Mouse (Mus musculus) hindbrain, embryonic 16.5 days (tissue): Measurements from ENCODE around the gene Skida1. TPM values are rescaled to one million over a fixed set of nuclear protein-coding genes. Genes with fewer than 3 reads are reported as not detected.

Experiments
- ATAC-seq: fragments of 200-750 bp; cut with Nextera tagmentation; 2 replicates; pipeline ENCODE4 v1.8.0; 2017; ENCODE audit warnings: moderate TSS enrichment, moderate library complexity
- H3K27ac ChIP-seq: fragments of 300-500 bp; sonication (generic); 2 replicates; pipeline ENCODE4 v1.5.1; 2014; ENCODE audit warnings: low read depth, mild to moderate bottlenecking, control low read depth, low read length, moderate library complexity
- H3K27me3 ChIP-seq: fragments of 300-500 bp; sonication (generic); replicated peaks from 2 replicates; pipeline ENCODE4 v1.6.1; 2014; ENCODE audit warnings: low read length; ENCODE audit not compliant: control insufficient read depth, insufficient read depth
- H3K36me3 ChIP-seq: fragments of 300-500 bp; sonication (generic); 2 replicates; pipeline ENCODE4 v1.6.1; 2014; ENCODE audit warnings: mild to moderate bottlenecking, low read length, moderate library complexity, mixed read lengths; ENCODE audit not compliant: control insufficient read depth, insufficient read depth
- H3K4me1 ChIP-seq: fragments of 300-500 bp; sonication (generic); 2 replicates; pipeline ENCODE4 v1.6.1; 2014; ENCODE audit warnings: low read depth, low read length; ENCODE audit not compliant: control insufficient read depth, insufficient read depth
- H3K4me2 ChIP-seq: fragments of 300-500 bp; sonication (generic); 2 replicates; pipeline ENCODE4 v1.6.1; 2014; ENCODE audit warnings: mild to moderate bottlenecking, low read length, control low read depth, moderate library complexity
- H3K4me3 ChIP-seq: fragments of 300-500 bp; sonication (generic); 2 replicates; pipeline ENCODE4 v1.5.1; 2014; ENCODE audit warnings: mild to moderate bottlenecking, low read length, control low read depth, moderate library complexity
- H3K9ac ChIP-seq: fragments of 300-500 bp; sonication (generic); 2 replicates; pipeline ENCODE4 v1.6.1; 2014; ENCODE audit warnings: low read depth, mild to moderate bottlenecking, control low read depth, low read length, moderate library complexity
- H3K9me3 ChIP-seq: fragments of 300-500 bp; sonication (generic); 2 replicates; pipeline ENCODE4 v1.6.1; 2014; ENCODE audit warnings: mild to moderate bottlenecking, low read length, moderate library complexity; ENCODE audit not compliant: control insufficient read depth
- WGBS: fragments of 180-500 bp; shearing (Covaris S2); extraction: QIAGEN DNeasy Blood & Tissue Kit; methylation state at CpG from one replicate; pipeline ENCODE4 v1.1.7; 2014; 5-methylcytosine and 5-hydroxymethylcytosine counted together
- polyA plus RNA-seq: library from polyadenylated mRNA; unstranded; fragments of >200 nt; fragmentation: Nextera tagmentation; extraction: Ambion mirVana; gene quantifications from 2 replicates; pipeline ENCODE4 v1.2.1, GENCODE M21; 2015

Skida1 gene
- polyA plus RNA-seq, 1 experiment from 2014 or later = 4.4 TPM

DNA sequence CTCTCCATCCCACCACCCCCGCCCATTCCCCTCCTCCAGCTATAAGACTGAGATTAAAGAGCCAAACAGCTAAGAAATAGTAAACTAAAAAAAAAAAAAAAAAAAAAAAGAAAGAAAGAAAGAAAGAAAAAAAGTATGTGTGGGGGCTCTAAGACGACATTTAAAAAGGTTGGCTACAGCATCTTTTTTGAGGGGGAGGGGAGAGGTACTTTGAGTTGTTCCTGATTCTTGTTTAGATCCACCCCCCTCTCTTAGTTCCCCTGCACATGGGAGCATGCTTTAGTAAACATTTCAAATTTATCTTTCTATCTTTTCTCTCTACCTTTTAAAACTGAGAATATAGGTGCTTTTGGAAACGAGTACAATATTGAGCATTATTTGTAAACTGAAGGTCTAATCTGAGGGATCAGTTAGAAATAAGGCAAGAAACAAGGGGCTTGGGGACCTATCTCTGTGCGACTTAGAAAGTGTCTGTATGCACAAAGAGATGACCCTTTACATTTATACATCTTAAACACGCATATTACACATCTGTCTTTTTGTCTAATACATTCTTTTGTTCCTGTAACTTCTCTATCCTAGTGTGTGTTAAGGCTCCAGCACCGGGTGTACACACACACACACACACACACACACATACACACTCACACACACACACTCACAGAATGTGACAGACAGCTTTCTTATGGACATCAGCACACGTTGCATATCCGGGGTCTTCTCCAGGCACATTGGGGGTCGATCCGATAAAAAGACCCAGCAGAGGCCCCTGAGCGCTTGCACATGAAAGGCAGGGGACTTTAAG is 2.4 kb upstream of the Skida1 start:
- H3K9me3 ChIP-seq = no peaks in the 10 kb centered on the region
- no peaks in the 10 kb centered on the region for H3K36me3 ChIP-seq
- 21% methylated on average over 11 of the region's 11 CpGs for WGBS
- H3K9ac ChIP-seq = no peak overlapping the region
- no peak overlapping the region for H3K4me3 ChIP-seq
- H3K27ac ChIP-seq = peak overlapping the region; percentile 59; the same call in 1 of the 2 replicates
- no peaks in the 10 kb centered on the region for H3K27me3 ChIP-seq
- no peak for ATAC-seq
- peak overlapping the region; percentile 70 for H3K4me2 ChIP-seq
- H3K4me1 ChIP-seq = peaks cover 14% of the 10 kb centered on the region

DNA sequence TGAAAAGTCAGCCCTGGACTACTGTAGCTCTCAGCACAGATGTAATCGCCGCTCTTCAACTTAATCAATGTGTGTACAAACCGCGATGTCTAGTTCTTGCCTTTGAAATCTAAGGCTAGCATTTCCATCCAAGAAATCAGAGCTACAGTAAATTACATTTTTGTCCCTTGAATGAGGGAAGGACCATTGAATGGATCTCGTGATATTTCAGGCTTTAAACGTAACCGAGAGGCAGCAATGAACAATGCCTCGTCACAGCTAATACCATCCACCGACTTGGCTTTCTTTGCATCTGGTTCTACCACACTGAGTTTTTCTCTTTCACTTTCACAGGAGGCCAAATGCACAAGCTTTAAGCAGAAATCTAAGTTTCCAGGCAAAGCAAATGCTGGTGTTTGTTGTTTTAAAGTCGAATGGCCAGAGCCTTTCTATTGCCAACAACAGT is 1.7 kb upstream of the Skida1 start:
- Histone ChIP-seq H3K4me3 (peak overlapping the region; percentile 10), H3K4me1 (peaks cover 14% of the 10 kb centered on the region), H3K4me2 (peak overlapping the region; percentile 70), H3K36me3 (no peaks in the 10 kb centered on the region), H3K9me3 (no peaks in the 10 kb centered on the region), H3K27me3 (no peaks in the 10 kb centered on the region), H3K27ac (peak overlapping the region; percentile 59; the same call in 1 of the 2 replicates), H3K9ac (peak overlapping the region; percentile 36; the same call in 1 of the 2 replicates)
- 9% methylated on average over 10 of the region's 10 CpGs for WGBS
- no peak for ATAC-seq

- no peak overlapping the region; the same call in 1 of the 2 replicates for H3K4me3 ChIP-seq
- H3K4me2 ChIP-seq = peak overlapping the region; percentile 70
- no peak for ATAC-seq
- H3K27ac ChIP-seq = peak overlapping the region; percentile 81
- H3K36me3 ChIP-seq = no peaks in the 10 kb centered on the region
- WGBS = 24% methylated on average over 2 of the region's 2 CpGs
- no peaks in the 10 kb centered on the region for H3K9me3 ChIP-seq
- H3K9ac ChIP-seq = no peak overlapping the region; the same call in 1 of the 2 replicates
- no peaks in the 10 kb centered on the region for H3K27me3 ChIP-seq
- H3K4me1 ChIP-seq = peaks cover 14% of the 10 kb centered on the region
These were observed 1.2 kb upstream of the Skida1 start for GRCm38 (mm10) chr2:18050018-18050417.

- 5% methylated on average over 11 of the region's 11 CpGs for WGBS
- 0 out of 2 replicates have a peak, but pooled peaks have one; percentile 19 for ATAC-seq
- no peaks in the 10 kb centered on the region for H3K9me3 ChIP-seq
- H3K4me2 ChIP-seq = peak overlapping the region; percentile 70
- H3K9ac ChIP-seq = peak overlapping the region; percentile 39
- peaks cover 15% of the 10 kb centered on the region for H3K4me1 ChIP-seq
- H3K27me3 ChIP-seq = no peaks in the 10 kb centered on the region
- no peaks in the 10 kb centered on the region for H3K36me3 ChIP-seq
- H3K4me3 ChIP-seq = peak overlapping the region; percentile 88
- H3K27ac ChIP-seq = peak overlapping the region; percentile 81
These were observed 499 bp upstream of the Skida1 start for GRCm38 (mm10) chr2:18049279-18049821.

- Histone ChIP-seq H3K9me3 (no peaks in the 10 kb centered on the region), H3K9ac (peak overlapping the region; percentile 99), H3K36me3 (no peaks in the 10 kb centered on the region), H3K27me3 (no peaks in the 10 kb centered on the region), H3K4me1 (peaks cover 15% of the 10 kb centered on the region), H3K27ac (peak overlapping the region; percentile 99), H3K4me2 (peak overlapping the region; percentile 70), H3K4me3 (peak overlapping the region; percentile 88)
- 0% methylated on average over 64 of the region's 70 CpGs for WGBS
- peak; percentile 73 for ATAC-seq
These were observed 1.0 kb downstream of the Skida1 start for GRCm38 (mm10) chr2:18047646-18048452.

GRCm38 (mm10) chr2:18046758-18047645 is 1.8 kb downstream of the Skida1 start:
- Histone ChIP-seq H3K4me3 (peak overlapping the region; percentile 88), H3K27ac (peak overlapping the region; percentile 99), H3K9me3 (no peaks in the 10 kb centered on the region), H3K4me2 (peak overlapping the region; percentile 70), H3K4me1 (peaks cover 15% of the 10 kb centered on the region), H3K27me3 (no peaks in the 10 kb centered on the region), H3K9ac (peak overlapping the region; percentile 99), H3K36me3 (no peaks in the 10 kb centered on the region)
- peak; percentile 38 for ATAC-seq
- under 1% methylated on average over 51 of the region's 64 CpGs for WGBS

DNA sequence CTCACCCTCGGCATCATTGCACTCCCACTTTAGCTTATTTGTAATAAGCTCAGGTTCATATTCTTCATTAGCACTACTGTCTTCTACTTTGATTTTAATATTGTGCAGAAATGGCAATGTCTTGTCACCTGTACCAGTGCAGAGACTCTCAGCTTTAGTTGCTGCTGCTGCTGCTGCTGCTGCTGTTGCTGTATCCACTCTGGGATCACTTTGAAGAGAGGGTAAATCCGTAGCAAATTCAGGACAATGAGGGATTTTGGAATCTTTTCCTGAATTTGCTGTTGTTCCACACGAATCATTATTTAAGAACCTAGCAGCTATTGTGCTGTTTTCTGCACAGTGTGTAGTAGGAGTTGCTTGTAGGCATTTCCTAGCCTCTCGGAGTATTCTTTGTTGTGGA is 2.7 kb downstream of the Skida1 start:
- Histone ChIP-seq H3K4me3 (peak overlapping the region; percentile 88), H3K4me2 (peak overlapping the region; percentile 70), H3K27ac (peak overlapping the region; percentile 99), H3K4me1 (peaks cover 21% of the 10 kb centered on the region), H3K9me3 (no peaks in the 10 kb centered on the region), H3K36me3 (no peaks in the 10 kb centered on the region), H3K27me3 (no peaks in the 10 kb centered on the region), H3K9ac (peak overlapping the region; percentile 99)
- no peak for ATAC-seq
- 0% methylated on average over 4 of the region's 4 CpGs for WGBS

- Histone ChIP-seq H3K27me3 (no peaks in the 10 kb centered on the region), H3K9me3 (no peaks in the 10 kb centered on the region), H3K9ac (peak overlapping the region; percentile 99), H3K4me1 (peaks cover 25% of the 10 kb centered on the region), H3K27ac (peak overlapping the region; percentile 99; the same call in 1 of the 2 replicates), H3K36me3 (no peaks in the 10 kb centered on the region), H3K4me3 (peak overlapping the region; percentile 88), H3K4me2 (peak overlapping the region; percentile 70)
- no peak for ATAC-seq
- WGBS = 3% methylated on average over 6 of the region's 6 CpGs
These were observed 3.1 kb downstream of the Skida1 start for GRCm38 (mm10) chr2:18045781-18046181.
